Mouse (Mus musculus): ENCODE results near the gene Adprhl2.

Adprhl2 gene

DNA sequence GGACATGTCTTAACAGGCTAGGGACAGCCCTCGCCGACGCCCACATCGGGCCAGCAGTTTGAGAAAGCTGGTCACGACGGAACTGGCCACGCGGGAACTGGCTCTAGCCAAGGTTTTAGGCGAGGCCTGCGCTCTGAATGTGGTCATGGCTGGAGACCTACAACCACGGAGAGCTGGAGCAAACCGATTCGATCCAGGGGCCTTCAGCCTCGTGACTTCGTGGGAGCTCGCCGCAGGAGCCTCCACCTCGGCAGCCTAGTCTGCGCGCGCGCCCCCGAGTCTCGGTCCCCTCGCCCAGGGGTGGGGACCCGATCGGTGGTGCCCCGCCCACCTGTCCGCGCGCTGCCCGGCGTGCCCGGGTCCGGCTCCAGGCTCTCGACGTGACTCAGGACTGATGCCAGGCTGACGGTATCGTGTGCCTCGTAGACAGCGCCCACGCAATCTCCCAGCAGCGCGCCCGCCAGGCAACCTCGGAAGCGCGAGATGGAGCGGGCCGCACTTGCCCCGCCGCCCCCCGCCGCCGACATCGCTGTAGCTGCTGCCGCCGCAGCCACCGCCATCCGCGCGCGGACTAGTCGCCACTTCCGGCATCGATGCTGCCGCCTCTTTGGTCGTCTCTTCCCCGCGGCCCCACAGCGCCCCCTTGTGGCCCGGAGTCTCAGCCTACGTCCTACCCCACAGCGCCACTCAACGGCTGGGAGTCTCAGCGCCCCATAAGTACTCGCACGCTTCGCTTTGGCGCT lies at the start of gene Adprhl2:
TSS of gene Adprhl2 (minus strand) at position 593 of the 743 bp plus-strand sequence.
- DNase-seq (ENCODE audit: low read depth, low spot score), result peak; percentile 98

- no peak for DNase-seq (ENCODE audit: low read depth, low spot score)
Observed at GRCm38 (mm10) chr4:126360069-126360468, 38.6 kb upstream of the Adprhl2 start.

DNA sequence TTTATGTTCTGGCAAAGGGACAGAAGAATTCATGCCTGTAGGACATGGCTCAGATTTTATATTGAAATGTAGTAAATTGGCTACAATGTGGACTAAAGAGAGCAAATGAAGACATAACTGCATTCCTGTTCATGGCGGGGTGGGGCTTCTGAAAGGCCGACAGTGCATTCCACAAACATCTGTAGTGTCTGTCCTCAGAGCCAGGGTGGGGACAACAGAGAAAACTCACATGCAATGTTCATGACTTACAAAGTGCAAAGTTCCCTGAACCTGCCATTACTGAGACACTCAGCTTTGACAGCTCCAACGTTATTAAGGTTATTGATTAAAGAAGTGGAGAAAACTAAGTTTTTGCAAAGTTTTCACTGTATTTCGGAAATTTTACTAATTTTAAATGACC lies 21.9 kb upstream of the Adprhl2 start:
- DNase-seq (ENCODE audit: low read depth, low spot score), result no peak

DNA sequence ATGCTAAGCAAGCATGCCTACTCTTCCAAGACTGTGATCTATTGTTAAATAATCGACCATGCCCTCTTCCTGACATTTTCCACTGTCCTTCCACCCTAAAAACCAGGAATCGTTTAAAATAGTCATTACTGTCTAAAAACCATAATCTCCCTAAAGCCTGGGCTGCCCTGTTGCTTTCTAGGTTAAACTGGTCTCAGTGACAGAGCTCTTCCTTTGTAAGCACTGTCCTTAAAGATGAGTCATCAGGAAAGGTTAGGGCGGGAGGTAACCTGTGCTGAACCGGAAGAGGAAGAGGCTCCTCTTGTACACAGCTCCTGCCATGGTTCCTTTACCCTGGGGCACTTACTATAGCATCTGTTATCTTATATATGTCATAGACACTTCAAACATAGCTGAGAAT lies 18.0 kb upstream of the Adprhl2 start:
- no peak for DNase-seq (ENCODE audit: low read depth, low spot score)

DNA sequence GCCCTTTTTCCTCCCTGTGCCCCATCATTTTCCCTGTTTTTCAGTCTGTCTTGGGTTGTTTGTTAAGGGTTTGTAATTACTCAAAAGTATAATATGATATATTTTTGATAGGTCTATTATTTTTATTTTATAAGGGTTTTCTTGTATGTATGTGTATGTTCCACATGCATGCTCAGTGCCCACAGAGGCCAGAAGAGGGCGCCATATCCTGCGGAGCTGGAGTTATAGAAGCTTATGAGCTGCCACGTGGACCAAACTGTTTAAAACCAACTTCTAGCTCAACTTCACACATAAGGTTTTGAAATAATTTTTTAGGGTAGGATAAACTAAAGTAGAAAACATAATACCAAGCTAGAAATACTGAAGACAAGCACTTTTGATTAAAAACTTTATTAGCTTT lies 10.9 kb upstream of the Adprhl2 start:
- DNase-seq (ENCODE audit: low read depth, low spot score), result no peak

DNA sequence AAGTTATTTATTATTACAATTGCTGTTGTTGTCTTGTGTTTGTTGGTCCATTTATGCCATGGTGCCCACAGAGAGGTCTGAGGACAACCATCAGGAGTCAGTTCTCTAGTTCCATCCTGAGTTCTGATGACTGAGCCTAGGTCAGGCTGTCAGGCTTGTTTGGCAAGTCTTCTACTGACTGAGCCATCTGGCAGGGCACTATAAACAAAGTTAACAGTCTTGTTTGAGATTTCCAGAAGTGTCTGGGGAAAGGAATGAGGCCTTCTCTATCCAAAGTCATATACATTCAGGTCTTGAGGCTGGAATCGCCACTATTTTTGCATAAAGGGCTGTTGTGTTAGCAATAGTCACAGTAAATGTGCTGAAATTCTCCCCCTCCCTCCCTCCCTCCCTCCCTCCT lies 10.2 kb upstream of the Adprhl2 start:
- no peak for DNase-seq (ENCODE audit: low read depth, low spot score)

DNA sequence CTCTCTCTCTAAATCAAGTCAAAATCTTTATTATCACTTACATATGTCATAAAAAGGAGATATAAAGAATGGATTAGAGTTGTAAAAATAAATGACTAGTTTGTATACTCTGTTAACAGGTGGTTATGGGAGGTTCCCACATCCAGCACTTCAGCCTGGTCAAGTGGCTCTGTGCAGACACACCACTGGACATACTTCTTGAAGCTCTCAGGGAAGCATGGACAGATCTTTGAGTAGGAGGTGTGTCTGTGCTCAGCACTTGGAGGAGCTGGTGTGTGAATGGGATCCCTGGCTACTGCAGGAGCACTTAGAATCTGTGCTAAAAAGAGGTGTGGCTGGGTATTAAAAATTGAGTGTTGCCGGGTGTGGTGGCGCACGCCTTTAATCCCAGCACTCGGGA lies 8.8 kb upstream of the Adprhl2 start:
- no peak for DNase-seq (ENCODE audit: low read depth, low spot score)

DNA sequence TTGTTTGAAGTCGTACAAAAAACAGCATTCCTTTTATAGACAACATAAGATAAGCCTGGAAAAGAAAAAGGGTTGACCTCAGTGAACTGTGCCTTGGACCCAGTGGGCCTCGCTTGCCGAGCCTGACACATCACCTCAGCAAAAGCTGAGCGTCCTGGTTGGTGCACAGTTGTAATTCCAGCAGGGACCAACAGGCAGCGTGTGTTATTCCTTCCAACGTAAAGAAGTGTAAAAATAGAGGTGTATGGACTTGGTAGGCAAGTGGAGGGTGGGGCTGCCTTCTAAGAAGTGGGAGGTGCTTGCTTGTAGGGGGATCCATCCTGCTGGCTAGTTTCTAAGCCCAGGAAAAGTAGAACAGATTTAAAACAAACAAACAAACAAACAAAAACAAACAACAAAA lies 4.5 kb upstream of the Adprhl2 start:
- DNase-seq (ENCODE audit: low read depth, low spot score), result no peak

DNA sequence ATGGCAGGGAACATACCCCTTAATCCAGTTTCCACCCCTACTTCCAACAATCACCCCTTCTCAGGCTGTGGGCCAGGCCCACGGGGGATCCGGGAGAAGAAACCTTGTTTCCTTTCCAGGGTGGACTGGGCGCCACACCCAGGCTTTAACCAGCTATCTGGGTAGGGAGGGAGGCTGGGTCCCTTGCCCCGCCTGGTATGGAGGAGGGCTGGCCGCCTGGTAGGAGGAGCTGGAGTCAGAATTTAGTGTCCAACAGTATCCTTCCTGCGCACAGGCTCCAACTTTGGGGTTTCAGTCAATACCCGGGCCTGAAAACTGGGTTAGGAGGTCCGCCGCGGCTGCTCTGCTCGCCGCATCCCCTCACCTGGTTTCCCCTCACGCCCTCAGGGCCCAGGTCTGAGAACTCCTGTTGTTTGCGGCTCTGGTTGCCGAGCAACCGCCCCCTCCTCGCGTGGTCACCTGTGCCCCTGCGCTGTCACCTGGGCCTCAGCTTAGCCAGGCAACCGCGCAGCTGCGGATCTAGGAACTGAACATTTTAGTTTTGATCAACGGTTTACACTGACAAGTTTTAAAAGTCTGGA lies 3.9 kb upstream of the Adprhl2 start, which contains the start of gene Tekt2:
TSS of gene Tekt2 (minus strand) at position 408 of the 581 bp plus-strand sequence.
- DNase-seq (ENCODE audit: low read depth, low spot score), result no peak

- no peak for DNase-seq (ENCODE audit: low read depth, low spot score)
Observed at GRCm38 (mm10) chr4:126324861-126325260, 3.4 kb upstream of the Adprhl2 start.

- no peak for DNase-seq (ENCODE audit: low read depth, low spot score)
Observed at GRCm38 (mm10) chr4:126322646-126323045, 1.1 kb upstream of the Adprhl2 start.

DNA sequence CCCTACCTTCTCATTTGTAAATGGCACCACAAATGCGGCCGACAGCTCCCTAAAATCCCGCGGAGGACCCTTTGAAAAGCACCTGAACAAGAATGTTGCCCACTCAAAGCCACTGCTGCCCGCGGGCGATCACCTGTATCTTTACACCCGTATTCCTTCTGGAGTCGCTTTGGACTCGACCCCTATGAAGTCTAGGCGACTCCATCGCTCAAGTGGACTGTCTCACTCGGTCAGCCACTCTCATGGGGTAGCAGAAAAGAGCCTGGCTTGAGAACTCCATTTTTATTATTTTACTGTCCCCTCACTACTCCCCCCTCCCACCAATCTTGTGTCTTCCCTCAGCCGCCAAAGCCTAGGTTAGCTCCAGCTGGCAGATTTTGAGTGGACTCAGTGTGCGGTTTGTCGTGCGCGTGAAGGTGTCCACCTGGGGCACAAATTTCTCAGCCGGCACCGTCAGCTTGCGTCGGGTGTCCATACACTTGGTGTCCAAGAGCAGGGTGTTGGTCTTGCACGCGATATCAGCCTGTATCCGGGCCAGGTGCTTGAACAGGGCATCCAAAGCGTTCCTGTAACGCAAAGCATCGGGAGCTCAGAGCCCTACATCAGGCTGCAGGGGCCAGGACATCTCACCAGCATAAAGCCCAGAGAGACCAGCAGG lies 480 bp upstream of the Adprhl2 start:
- DNase-seq (ENCODE audit: low read depth, low spot score), result no peak

DNA sequence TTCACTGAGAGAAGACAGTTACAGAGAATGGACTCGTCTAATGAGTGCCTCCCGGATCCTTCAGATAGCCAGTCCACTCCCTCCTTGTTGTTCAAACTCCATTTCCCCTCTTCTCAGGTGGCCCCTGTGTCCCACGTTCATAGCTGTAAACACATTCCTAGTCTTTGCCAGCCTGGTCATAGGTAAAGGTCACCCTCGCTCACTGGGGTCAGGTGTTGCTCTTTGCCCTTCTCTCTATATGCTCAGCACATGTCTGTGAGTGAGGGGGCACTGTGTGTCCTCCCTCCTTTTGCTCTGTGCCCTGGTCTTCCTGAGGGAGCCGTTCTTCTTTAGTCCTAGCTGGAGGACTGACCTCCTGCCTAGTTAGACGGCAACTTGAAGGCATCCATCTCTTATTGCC lies 1.7 kb downstream of the Adprhl2 start:
- no peak for DNase-seq (ENCODE audit: low read depth, low spot score)

DNA sequence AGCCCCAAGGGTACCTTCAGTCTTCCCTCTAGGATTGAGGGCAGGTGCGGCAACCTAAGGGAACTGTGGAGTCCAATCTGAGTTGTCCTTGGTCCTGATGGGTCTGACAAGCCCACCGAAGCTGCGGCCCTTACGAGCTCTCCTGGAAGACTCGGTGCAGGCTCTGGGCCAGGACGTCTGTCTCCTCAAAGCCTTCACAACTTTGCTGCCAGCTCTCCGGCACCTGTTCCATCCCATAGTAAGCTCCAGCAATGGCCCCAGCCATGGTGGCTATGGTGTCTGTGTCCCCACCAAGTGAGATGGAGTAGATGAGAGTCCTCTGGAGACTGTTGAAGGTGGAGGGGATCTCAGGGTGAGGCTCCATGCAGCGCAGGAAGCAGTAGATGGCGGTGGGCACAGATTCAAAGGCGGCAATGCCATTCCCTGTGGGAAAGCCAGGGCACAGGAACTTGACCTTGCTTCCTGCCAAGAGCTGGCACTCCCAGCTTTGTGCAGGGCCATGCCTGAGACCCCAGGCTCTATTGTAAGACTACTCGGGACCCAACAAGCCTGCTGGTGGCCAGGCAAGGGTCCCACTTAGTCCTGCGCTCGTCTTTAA lies 5.0 kb downstream of the Adprhl2 start:
- DNase-seq (ENCODE audit: low read depth, low spot score), result no peak

DNA sequence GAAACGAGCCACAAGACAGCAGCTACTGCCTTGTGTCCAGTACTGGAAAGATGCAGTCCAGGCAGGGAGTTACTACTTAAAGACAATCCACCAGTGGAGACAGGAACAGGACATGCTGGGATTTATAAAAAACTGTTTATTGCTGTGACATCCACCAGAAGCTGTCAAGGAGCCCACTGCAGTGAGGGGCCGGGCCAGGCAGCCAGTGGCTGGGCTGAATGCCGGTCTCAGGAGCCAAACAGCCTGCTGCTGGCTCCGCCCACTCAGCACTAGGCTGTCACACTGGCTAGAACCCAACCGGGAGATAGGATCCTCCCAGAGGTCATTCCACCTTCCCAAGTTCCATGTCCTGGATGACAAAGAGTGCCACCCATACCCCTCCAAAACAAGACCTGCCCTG lies 5.6 kb downstream of the Adprhl2 start:
- DNase-seq (ENCODE audit: low read depth, low spot score), result no peak

GRCm38 (mm10) chr4:126314393-126314792 lies 7.1 kb downstream of the Adprhl2 start:
- DNase-seq (ENCODE audit: low read depth, low spot score), result peak; percentile 43

DNA sequence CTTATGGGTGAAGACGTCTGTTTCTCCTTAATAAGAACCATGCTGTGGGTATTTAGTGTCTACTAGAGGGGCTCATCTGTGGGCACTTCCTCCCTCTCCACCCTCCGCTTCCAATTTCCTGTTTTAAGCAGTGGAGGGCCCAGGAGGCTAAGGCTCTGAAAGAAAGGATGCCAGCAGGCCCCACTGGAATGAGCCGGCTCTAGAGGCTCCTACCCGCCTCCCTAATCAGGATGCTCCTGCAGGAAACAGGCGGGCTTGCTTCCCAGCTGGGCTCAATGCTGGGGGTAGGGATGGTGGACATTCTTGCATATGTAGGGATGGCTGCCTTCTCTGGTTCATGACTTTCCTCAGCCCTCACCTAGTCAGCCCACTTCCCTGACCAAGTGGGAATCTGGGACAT lies 8.3 kb downstream of the Adprhl2 start:
- no peak for DNase-seq (ENCODE audit: low read depth, low spot score)

GRCm38 (mm10) chr4:126311566-126312200 lies 9.8 kb downstream of the Adprhl2 start:
- DNase-seq (ENCODE audit: low read depth, low spot score), result no peak

DNA sequence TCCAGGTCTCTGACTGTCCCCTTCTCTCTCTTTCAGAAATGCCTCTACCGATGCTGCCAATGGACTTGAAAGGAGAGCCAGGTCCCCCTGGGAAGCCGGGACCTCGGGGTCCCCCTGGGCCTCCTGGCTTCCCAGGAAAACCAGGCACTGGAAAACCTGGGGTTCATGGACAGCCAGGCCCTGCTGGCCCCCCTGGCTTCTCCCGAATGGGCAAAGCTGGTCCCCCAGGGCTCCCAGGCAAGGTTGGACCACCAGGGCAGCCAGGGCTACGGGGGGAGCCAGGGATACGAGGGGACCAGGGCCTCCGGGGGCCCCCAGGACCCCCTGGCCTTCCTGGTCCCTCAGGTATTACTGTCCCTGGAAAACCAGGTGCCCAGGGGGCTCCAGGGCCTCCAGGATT lies 11.2 kb downstream of the Adprhl2 start:
- DNase-seq (ENCODE audit: low read depth, low spot score), result no peak

GRCm38 (mm10) chr4:126309922-126310309 lies 11.6 kb downstream of the Adprhl2 start:
- DNase-seq (ENCODE audit: low read depth, low spot score), result peak; percentile 94

DNA sequence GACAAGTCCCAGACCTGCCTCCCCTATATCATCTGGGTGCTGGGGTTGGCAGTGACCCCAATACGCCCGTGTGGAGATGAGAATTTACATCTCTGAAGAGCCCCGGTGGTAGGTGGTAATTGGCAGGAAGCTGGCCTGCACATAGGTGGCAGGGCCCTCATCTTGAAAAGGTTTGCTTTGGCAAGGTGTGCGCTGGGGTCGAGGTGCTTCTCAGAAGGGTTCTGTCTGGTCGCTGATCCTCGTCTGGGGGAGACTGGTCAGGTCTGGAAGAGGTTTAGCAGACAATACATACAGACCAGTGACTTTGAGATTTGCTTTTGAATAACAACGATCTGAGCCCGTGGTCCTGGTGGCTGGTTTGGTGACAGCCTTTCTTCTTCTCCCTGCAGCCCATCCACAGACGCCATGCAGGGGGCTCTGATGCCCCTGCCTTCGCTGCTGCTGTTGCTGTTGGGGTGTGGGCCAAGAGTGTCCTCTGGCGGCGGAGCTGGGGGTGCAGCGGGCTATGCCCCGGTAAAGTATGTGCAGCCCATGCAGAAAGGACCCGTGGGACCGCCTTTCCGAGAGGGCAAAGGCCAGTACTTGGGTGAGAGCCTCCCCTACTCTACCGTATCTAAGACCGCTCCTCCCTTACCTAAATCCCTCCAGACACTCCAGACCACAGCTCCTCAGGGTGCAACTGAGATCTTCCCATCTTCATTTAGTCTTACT lies 12.1 kb downstream of the Adprhl2 start:
- DNase-seq (ENCODE audit: low read depth, low spot score), result peak; percentile 53

Data from mesoderm, embryonic 11.5 days (tissue).